Mouse (Mus musculus) embryonic facial prominence, embryonic 15.5 days (tissue): ENCODE data around the gene Gas2l3. TPM values are rescaled to one million over a fixed set of nuclear protein-coding genes. Genes with fewer than 3 reads are reported as not detected.

ENCODE experiments used
- ATAC-seq: fragments of 200-750 bp; cut with Nextera tagmentation; 2 replicates; pipeline ENCODE4 v1.8.0; 2017; ENCODE audit warnings: low read depth, moderate TSS enrichment; ENCODE audit not compliant: insufficient number of reproducible peaks, low FRiP score, low TSS enrichment
- H3K27ac ChIP-seq: fragments of 300-500 bp; sonication (generic); replicated peaks from 2 replicates; pipeline ENCODE4 v1.5.1; 2015; ENCODE audit warnings: mild to moderate bottlenecking, inconsistent platforms
- H3K27me3 ChIP-seq: fragments of 300-500 bp; sonication (generic); 2 replicates; pipeline ENCODE4 v1.6.1; 2015; ENCODE audit warnings: inconsistent platforms
- H3K36me3 ChIP-seq: fragments of 300-500 bp; sonication (generic); 2 replicates; pipeline ENCODE4 v1.6.1; 2015; ENCODE audit warnings: mild to moderate bottlenecking, inconsistent platforms
- H3K4me1 ChIP-seq: fragments of 300-500 bp; sonication (generic); 2 replicates; pipeline ENCODE4 v1.6.1; 2015; ENCODE audit warnings: inconsistent platforms
- H3K4me2 ChIP-seq: fragments of 300-500 bp; sonication (generic); replicated peaks from 2 replicates; pipeline ENCODE4 v1.6.1; 2015; ENCODE audit warnings: mild to moderate bottlenecking, inconsistent platforms
- H3K4me3 ChIP-seq: fragments of 300-500 bp; sonication (generic); replicated peaks from 2 replicates; pipeline ENCODE4 v1.5.1; 2015; ENCODE audit warnings: mild to moderate bottlenecking, inconsistent platforms
- H3K9ac ChIP-seq: fragments of 300-500 bp; sonication (generic); 2 replicates; pipeline ENCODE4 v1.6.1; 2015; ENCODE audit warnings: inconsistent platforms
- H3K9me3 ChIP-seq: fragments of 300-500 bp; sonication (generic); replicated peaks from 2 replicates; pipeline ENCODE4 v1.6.1; 2016; ENCODE audit warnings: inconsistent platforms
- WGBS: fragments of 180-500 bp; shearing (Covaris S2); methylation state at CpG from one replicate; pipeline ENCODE4 v1.1.7; 2015; 5-methylcytosine and 5-hydroxymethylcytosine counted together
- polyA plus RNA-seq: library from polyadenylated mRNA; unstranded; fragments of >200 nt; fragmentation: Nextera tagmentation; extraction: Ambion mirVana; gene quantifications from 2 replicates; pipeline ENCODE4 v1.2.1, GENCODE M21; 2015

The Gas2l3 gene
- polyA plus RNA-seq, 1 experiment from 2014 or later, result 13.7 TPM

DNA sequence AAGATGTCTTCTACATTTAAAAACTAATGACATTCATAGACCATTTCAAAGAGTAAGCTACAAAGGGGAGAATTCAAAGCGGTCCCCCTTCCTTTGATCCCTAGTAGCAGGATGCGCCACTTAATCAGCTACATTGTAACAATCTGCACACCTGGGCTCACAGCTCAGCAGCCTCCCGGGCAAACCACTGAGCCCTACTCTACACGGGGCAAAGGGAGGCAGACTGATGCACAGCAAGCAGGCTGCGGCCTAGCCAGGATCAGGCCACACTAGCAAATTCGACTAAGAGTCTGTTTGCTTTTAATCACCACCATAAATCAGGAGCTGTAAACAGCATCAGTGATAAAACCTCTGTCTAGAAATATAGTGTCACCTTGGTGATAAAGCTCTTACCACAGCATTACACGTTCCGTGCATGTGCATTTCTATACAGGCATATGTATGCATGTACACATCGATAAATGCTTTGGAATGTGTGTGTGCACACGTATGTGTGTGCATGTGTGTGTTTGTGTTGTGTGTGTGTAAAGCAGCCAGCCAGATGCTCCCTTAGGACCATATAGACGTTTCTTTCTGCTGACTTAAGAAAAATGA is 18.9 kb downstream of the Gas2l3 start:
- Histone ChIP-seq H3K9me3 (no peaks in the 10 kb centered on the region), H3K27me3 (no peaks in the 10 kb centered on the region), H3K4me2 (no peak overlapping the region), H3K4me1 (no peaks in the 10 kb centered on the region), H3K9ac (no peak overlapping the region), H3K27ac (no peak overlapping the region), H3K4me3 (no peak overlapping the region), H3K36me3 (peaks cover 27% of the 10 kb centered on the region)
- WGBS, result 80% methylated on average over 11 of the region's 11 CpGs
- ATAC-seq, result no peak

GRCm38 (mm10) chr10:89424217-89424616 is 19.6 kb downstream of the Gas2l3 start:
- WGBS, result 85% methylated on average over 9 of the region's 9 CpGs
- Histone ChIP-seq H3K9me3 (no peaks in the 10 kb centered on the region), H3K9ac (no peak overlapping the region), H3K36me3 (peaks cover 27% of the 10 kb centered on the region), H3K27me3 (no peaks in the 10 kb centered on the region), H3K27ac (no peak overlapping the region), H3K4me1 (no peaks in the 10 kb centered on the region), H3K4me3 (no peak overlapping the region), H3K4me2 (no peak overlapping the region)
- ATAC-seq, result no peak

- Histone ChIP-seq H3K9me3 (no peaks in the 10 kb centered on the region), H3K9ac (no peak overlapping the region), H3K27ac (no peak overlapping the region), H3K4me1 (no peaks in the 10 kb centered on the region), H3K4me2 (no peak overlapping the region), H3K4me3 (no peak overlapping the region), H3K36me3 (peaks cover 23% of the 10 kb centered on the region), H3K27me3 (no peaks in the 10 kb centered on the region)
- WGBS, result 87% methylated on average over 9 of the region's 9 CpGs
- ATAC-seq, result no peak
Measured at GRCm38 (mm10) chr10:89423164-89423778, 20.5 kb downstream of the Gas2l3 start.

DNA sequence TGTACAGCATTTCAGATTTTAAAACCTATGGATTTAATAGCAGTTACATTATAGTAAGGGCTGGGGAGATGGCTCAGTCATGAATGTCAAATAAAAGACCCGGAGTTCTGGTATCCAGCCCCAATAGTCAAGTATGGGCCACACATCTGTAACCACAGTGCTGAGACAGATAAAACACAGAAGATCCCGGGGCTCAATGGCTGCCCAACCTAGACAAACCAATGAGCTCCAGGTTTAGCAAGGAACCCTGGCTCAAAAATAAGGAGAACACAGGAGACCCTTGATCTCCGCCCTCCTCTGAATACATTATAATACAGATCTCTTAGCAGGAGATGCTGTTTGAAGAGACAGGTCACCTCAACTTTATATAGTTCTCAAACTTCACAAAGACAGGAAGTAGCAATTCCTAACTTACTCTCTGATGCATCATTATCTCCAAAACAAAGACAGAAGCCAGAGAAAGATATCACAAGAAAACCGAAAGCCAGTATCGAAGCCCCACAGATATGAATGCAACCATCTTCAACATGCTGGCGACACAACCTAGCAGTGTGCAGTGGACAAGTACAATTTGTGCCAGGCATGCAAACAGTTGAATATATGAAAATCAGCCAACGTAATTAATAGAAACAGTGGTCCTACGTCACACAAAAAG is 21.1 kb downstream of the Gas2l3 start:
- H3K4me3 ChIP-seq, result no peak overlapping the region
- H3K27me3 ChIP-seq, result no peaks in the 10 kb centered on the region
- no peaks in the 10 kb centered on the region for H3K4me1 ChIP-seq
- peaks cover 20% of the 10 kb centered on the region for H3K36me3 ChIP-seq
- no peak overlapping the region for H3K27ac ChIP-seq
- 93% methylated on average over 8 of the region's 8 CpGs for WGBS
- H3K4me2 ChIP-seq, result no peak overlapping the region
- no peak for ATAC-seq
- no peak overlapping the region for H3K9ac ChIP-seq
- H3K9me3 ChIP-seq, result no peaks in the 10 kb centered on the region

DNA sequence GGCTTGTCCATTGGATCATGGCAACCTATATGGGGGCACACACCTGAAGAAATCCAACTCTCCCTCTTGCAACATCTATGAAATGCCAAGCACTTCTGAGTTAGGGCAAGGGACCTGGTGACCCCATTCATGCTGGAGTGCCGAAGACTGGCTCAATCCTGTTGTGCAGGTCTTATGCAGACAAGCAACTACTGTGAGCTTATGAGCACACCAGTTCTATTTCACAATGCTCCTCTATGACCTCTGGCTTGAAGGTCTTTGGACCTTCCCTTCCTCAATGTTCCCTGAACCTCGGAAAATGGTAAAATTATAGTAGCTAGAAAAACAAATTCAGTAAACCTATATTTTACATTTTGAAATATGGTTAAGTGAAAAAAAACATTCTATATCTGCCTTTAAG is 25.8 kb downstream of the Gas2l3 start:
- Histone ChIP-seq H3K27me3 (no peaks in the 10 kb centered on the region), H3K36me3 (peaks cover 19% of the 10 kb centered on the region), H3K9ac (no peak overlapping the region), H3K9me3 (no peaks in the 10 kb centered on the region), H3K4me3 (no peak overlapping the region), H3K27ac (no peak overlapping the region), H3K4me1 (no peaks in the 10 kb centered on the region), H3K4me2 (no peak overlapping the region)
- no peak for ATAC-seq
- WGBS, result 93% methylated on average over 2 of the region's 2 CpGs

DNA sequence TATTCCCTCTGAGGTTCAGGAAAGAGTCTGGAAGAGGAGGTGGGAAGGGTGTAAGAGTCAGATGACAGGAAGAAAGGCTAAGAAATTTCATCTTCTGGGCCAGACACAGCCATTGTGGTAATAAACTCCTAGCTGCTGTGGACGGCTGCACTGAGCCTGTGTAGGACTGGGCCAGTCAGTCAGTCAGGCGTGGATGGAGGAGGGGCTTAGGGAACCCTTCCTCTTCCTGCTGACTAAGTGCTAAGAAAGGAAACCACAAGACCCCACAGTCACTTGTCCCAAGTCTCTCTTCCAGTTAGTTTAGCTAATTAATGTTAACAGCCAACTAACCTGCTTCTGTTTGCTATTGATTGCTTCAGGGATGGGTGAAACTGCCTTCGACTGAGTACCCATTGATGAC is 28.3 kb downstream of the Gas2l3 start:
- 84% methylated on average over 3 of the region's 3 CpGs for WGBS
- no peaks in the 10 kb centered on the region for H3K4me1 ChIP-seq
- H3K4me3 ChIP-seq, result no peak overlapping the region
- no peak overlapping the region for H3K27ac ChIP-seq
- peaks cover 29% of the 10 kb centered on the region for H3K36me3 ChIP-seq
- H3K4me2 ChIP-seq, result no peak overlapping the region
- no peaks in the 10 kb centered on the region for H3K27me3 ChIP-seq
- no peaks in the 10 kb centered on the region for H3K9me3 ChIP-seq
- ATAC-seq, result no peak
- no peak overlapping the region for H3K9ac ChIP-seq

DNA sequence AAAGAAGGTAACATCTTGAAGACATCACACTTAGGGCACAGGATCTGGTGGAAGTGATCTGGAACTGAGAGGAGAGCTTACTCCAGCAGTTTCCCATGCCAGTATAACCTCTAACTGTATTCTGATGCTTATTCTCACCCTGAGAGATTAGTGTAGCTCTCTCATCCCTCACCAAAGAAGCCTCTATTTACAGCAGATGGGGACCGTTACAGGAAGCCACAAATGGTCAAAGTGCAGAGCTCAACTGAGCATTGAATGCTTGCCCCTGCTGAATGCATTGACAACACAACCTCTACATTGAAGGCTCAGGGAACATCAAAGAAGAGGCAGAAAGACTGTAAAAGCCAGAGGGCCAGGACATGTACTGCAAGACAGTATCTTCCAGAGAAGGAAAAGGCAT is 36.2 kb downstream of the Gas2l3 start:
- no peak overlapping the region for H3K4me3 ChIP-seq
- no peak overlapping the region for H3K27ac ChIP-seq
- H3K27me3 ChIP-seq, result no peaks in the 10 kb centered on the region
- peaks cover 8% of the 10 kb centered on the region; the same call in 1 of the 2 replicates for H3K36me3 ChIP-seq
- no peak overlapping the region for H3K4me2 ChIP-seq
- H3K4me1 ChIP-seq, result no peaks in the 10 kb centered on the region
- H3K9me3 ChIP-seq, result no peaks in the 10 kb centered on the region
- H3K9ac ChIP-seq, result no peak overlapping the region
- no peak for ATAC-seq
- 27% methylated on average over 1 of the region's 1 CpGs for WGBS

- Histone ChIP-seq H3K4me1 (no peaks in the 10 kb centered on the region), H3K27me3 (no peaks in the 10 kb centered on the region), H3K27ac (no peak overlapping the region), H3K36me3 (peaks cover 7% of the 10 kb centered on the region; the same call in 1 of the 2 replicates), H3K4me2 (no peak overlapping the region), H3K9ac (no peak overlapping the region), H3K9me3 (no peaks in the 10 kb centered on the region), H3K4me3 (no peak overlapping the region)
- ATAC-seq, result no peak
- WGBS, result 78% methylated on average over 5 of the region's 6 CpGs
Measured at GRCm38 (mm10) chr10:89406733-89407484, 36.9 kb downstream of the Gas2l3 start.

DNA sequence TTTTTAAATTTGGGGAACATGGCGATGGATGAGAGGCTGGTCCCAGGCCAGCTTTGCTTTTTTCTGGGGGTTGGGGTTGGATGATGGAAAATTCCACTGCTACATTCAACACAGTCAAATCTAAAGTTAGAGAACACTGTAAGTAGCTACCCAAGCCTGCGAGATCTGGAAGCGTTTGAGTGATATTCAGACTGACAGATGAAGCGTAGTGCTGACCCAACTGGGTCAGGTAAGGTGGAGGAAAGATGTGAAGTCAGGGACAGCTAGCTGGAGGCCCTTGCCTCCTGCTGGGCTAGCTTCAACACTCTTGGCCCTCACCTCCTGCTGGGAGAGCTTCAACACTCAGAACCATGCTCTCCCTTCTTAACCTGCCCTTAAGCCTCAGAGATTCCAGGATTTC is 38.8 kb downstream of the Gas2l3 start:
- Histone ChIP-seq H3K27ac (no peak overlapping the region), H3K36me3 (no peaks in the 10 kb centered on the region), H3K9me3 (no peaks in the 10 kb centered on the region), H3K27me3 (no peaks in the 10 kb centered on the region), H3K4me2 (no peak overlapping the region), H3K9ac (no peak overlapping the region), H3K4me3 (no peak overlapping the region), H3K4me1 (no peaks in the 10 kb centered on the region)
- 74% methylated on average over 4 of the region's 4 CpGs for WGBS
- no peak for ATAC-seq

DNA sequence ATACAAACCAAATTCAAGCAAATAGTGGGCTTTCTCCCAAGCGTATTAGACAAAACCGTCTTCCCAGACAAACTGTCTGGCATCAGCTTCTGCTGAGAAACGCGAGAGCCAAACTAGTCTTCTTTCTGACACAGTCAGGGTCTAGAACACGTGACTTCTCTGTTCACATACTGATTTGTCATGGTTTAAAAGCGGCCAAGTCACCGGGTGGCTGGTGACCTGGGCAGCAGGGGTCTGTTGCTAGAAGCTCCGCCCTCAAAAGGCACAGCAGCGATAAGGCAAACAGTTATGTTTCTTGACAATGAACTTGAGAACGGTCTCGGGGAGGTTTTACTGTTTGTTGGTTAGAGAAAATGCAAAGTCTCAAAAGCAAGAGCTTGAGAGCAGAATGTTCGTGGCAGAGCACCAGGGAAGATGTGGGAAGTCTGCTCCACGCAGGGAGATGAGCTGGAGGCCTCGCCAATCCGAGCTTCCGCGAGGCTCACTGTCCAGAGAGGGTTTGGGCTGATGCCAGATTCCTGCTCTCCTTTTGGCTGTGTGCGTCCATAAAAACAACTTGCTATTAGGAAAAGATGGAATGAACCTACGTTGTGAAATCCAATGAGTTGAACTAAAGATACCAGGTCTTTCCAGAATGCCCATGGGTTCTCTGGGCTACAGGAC is 43.0 kb downstream of the Gas2l3 start:
- Histone ChIP-seq H3K9me3 (no peaks in the 10 kb centered on the region), H3K27ac (no peak overlapping the region), H3K27me3 (no peaks in the 10 kb centered on the region), H3K36me3 (no peaks in the 10 kb centered on the region), H3K4me1 (peaks cover 3% of the 10 kb centered on the region; the same call in 1 of the 2 replicates), H3K4me2 (no peak overlapping the region), H3K9ac (no peak overlapping the region), H3K4me3 (no peak overlapping the region)
- WGBS, result 82% methylated on average over 19 of the region's 19 CpGs
- no peak for ATAC-seq

DNA sequence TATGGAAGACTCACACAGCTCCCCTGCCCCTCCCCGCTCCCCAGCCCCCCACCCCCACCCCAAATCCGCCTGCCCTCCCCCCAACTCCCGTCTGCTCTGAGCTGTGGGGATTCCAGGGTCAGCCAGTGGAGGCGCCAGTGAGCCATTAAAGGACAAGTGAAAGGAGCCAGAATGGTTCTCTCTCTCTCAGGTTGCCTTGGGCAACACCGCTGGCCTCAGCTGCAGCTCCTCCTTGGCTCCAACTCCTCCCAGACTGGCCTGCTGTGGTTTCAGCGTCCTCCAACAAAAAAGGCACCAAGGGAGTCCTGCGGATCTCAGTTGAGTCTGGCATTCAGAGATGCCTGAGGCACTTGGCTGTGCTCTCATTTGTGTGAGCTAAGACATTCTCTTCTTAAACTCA is 47.9 kb downstream of the Gas2l3 start:
- Histone ChIP-seq H3K36me3 (no peaks in the 10 kb centered on the region), H3K4me2 (no peak overlapping the region; the same call in 1 of the 2 replicates), H3K9ac (no peak overlapping the region), H3K9me3 (no peaks in the 10 kb centered on the region), H3K27ac (no peak overlapping the region), H3K4me3 (no peak overlapping the region), H3K27me3 (no peaks in the 10 kb centered on the region), H3K4me1 (peaks cover 4% of the 10 kb centered on the region; the same call in 1 of the 2 replicates)
- WGBS, result under 1% methylated on average over 7 of the region's 7 CpGs
- ATAC-seq, result no peak
